Mouse (Mus musculus): ENCODE data around the gene Zim1. TPM values are rescaled to one million over a fixed set of nuclear protein-coding genes. Genes with fewer than 3 reads are reported as not detected.

Gene Zim1
- polyA plus RNA-seq, 1 experiment from 2014 or later = 0.90 TPM

DNA sequence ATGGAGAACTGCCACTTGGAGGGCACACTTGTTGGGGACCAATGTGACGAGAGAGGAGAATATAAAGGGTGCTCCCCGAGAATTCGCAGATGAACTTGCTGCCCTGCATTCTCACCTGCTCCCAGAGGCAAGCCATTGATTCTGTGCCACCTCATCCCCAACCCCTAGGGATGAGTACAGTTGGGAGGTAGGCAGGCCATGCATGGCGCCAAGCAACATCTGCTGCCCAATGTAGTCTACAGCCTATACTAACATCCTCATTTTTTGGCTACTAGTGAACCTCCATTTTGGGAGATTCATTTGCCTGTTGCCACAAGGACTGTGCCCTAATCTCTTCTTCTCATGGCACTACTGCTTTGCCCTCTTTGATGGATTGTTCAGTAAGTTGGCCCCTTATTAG, 59.5 kb downstream of the Zim1 start:
- Histone ChIP-seq H3K27me3 (ENCODE audit: insufficient read depth, low read length) (no peaks in the 10 kb centered on the region), H3K9me3 (ENCODE audit: low read length) (0 out of 2 replicates have a peak, but pooled peaks cover 2% of the 10 kb centered on the region), H3K9ac (replicated peaks) (no peak overlapping the region), H3K4me1 (ENCODE audit: insufficient read depth) (no peaks in the 10 kb centered on the region), H3K4me2 (ENCODE audit: low read depth, low read length) (no peak overlapping the region), H3K4me3 (ENCODE audit: low read depth, low read length) (no peak overlapping the region), H3K36me3 (replicated peaks; ENCODE audit: insufficient read depth, low read length) (no peaks in the 10 kb centered on the region), H3K27ac (ENCODE audit: low read depth) (no peak overlapping the region)
- WGBS (ENCODE audit: insufficient replicate concordance) = 82% methylated on average over 4 of the region's 4 CpGs
- DNase-seq (no peak), ATAC-seq (no peak)
- TF ChIP-seq EP300 (IDR thresholded peaks at IDR 0.05; ENCODE audit: low read depth) (no peak), CTCF (IDR thresholded peaks at IDR 0.05; ENCODE audit: low read depth) (no peak)

DNA sequence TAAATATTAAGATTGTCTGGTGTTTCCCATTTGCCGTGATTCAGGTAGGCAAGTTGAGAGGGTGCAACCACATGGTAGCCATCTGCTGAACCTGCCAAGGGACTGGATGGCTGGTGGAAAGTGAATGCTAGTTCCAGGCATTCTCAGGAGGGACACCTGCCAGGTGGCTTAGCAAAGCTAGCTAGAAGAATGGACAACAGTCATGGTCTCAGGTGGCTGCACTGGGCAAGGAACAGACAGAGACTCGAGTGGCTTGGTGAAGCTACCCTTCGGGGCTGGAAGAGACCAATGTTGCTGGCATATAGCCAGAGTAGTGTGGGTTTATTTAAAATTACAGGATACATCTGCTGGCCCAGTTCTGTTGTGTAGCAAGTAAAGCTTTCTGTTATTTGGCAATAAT, 60.4 kb downstream of the Zim1 start:
- Histone ChIP-seq H3K27ac (ENCODE audit: low read depth) (no peak overlapping the region), H3K9me3 (ENCODE audit: low read length) (0 out of 2 replicates have a peak, but pooled peaks cover 2% of the 10 kb centered on the region), H3K36me3 (replicated peaks; ENCODE audit: insufficient read depth, low read length) (no peaks in the 10 kb centered on the region), H3K4me2 (ENCODE audit: low read depth, low read length) (no peak overlapping the region), H3K4me1 (ENCODE audit: insufficient read depth) (no peaks in the 10 kb centered on the region), H3K27me3 (ENCODE audit: insufficient read depth, low read length) (no peaks in the 10 kb centered on the region), H3K4me3 (ENCODE audit: low read depth, low read length) (no peak overlapping the region), H3K9ac (replicated peaks) (no peak overlapping the region)
- DNase-seq (no peak), ATAC-seq (no peak)
- TF ChIP-seq CTCF (IDR thresholded peaks at IDR 0.05; ENCODE audit: low read depth) = no peak
- TF ChIP-seq EP300 (IDR thresholded peaks at IDR 0.05; ENCODE audit: low read depth) = no peak
- 78% methylated on average over 3 of the region's 3 CpGs for WGBS (ENCODE audit: insufficient replicate concordance)

Other genes starting within 250 kb of the Zim1 start
- not detected in 2 replicates for gene Olfr1336, start 240.3 kb downstream of the Zim1 start, polyA plus RNA-seq (2015; fragmentation: Nextera tagmentation; extraction: Ambion mirVana)
- gene Olfr1346, start 229.3 kb downstream of the Zim1 start, polyA plus RNA-seq (2015; fragmentation: Nextera tagmentation; extraction: Ambion mirVana) = not detected in 2 replicates
- gene Olfr5, start 209.5 kb downstream of the Zim1 start, polyA plus RNA-seq (2015; fragmentation: Nextera tagmentation; extraction: Ambion mirVana) = not detected in 2 replicates
- gene Olfr1347, start 196.7 kb downstream of the Zim1 start, polyA plus RNA-seq (2015; fragmentation: Nextera tagmentation; extraction: Ambion mirVana) = not detected in 2 replicates
- not detected in 2 replicates for gene Olfr1348, start 187.7 kb downstream of the Zim1 start, polyA plus RNA-seq (2015; fragmentation: Nextera tagmentation; extraction: Ambion mirVana)
- gene Olfr1349, start 173.5 kb downstream of the Zim1 start, polyA plus RNA-seq (2015; fragmentation: Nextera tagmentation; extraction: Ambion mirVana) = not detected in 2 replicates
- not detected in 2 replicates for gene Olfr1350, start 131.6 kb downstream of the Zim1 start, polyA plus RNA-seq (2015; fragmentation: Nextera tagmentation; extraction: Ambion mirVana)
- 29.6 and 36.4 TPM in 2 replicates for gene Peg3, start 34.0 kb upstream of the Zim1 start, polyA plus RNA-seq (2015; fragmentation: Nextera tagmentation; extraction: Ambion mirVana)
- 1.1 and 1.5 TPM in 2 replicates for gene Usp29, start 34.1 kb upstream of the Zim1 start, polyA plus RNA-seq (2015; fragmentation: Nextera tagmentation; extraction: Ambion mirVana)